Mouse (Mus musculus): ENCODE measurements around the gene Psmd9.
"Not testable (repeated sequence)": the region's sequence is repeated elsewhere in the genome, so short reads cannot be mapped to it uniquely, and the experiment has no call there.

Gene Psmd9

GRCm38 (mm10) chr5:123191427-123191826, 22.2 kb downstream of the Psmd9 start:
- peak in 1 of 2 experiments; percentile 31 for DNase-seq (ENCODE audit: low spot score in 2 of 2)

- DNase-seq (ENCODE audit: low spot score in 2 of 2) = peak in 1 of 2 experiments; percentile 26
Measured at GRCm38 (mm10) chr5:123192606-123193150, 23.5 kb downstream of the Psmd9 start.

GRCm38 (mm10) chr5:123193436-123193835, 24.2 kb downstream of the Psmd9 start:
- DNase-seq (ENCODE audit: low spot score in 2 of 2) = peak; percentile 63 to 79

GRCm38 (mm10) chr5:123194856-123195255, 25.6 kb downstream of the Psmd9 start:
- DNase-seq (ENCODE audit: low spot score in 2 of 2) = peak in 1 of 2 experiments; percentile 12

- peak in 1 of 2 experiments; percentile 15 for DNase-seq (ENCODE audit: low spot score in 2 of 2)
Measured at GRCm38 (mm10) chr5:123195500-123196000, 26.3 kb downstream of the Psmd9 start.

GRCm38 (mm10) chr5:123196746-123197145, 27.5 kb downstream of the Psmd9 start:
- DNase-seq (ENCODE audit: low spot score in 2 of 2) = peak in 1 of 2 experiments; percentile 5

- peak in 1 of 2 experiments; percentile 10 for DNase-seq (ENCODE audit: low spot score in 2 of 2)
Measured at GRCm38 (mm10) chr5:123198523-123198922, 29.3 kb downstream of the Psmd9 start.

GRCm38 (mm10) chr5:123200816-123201522, 31.8 kb downstream of the Psmd9 start:
- not testable (repeated sequence) for DNase-seq (ENCODE audit: low spot score in 2 of 2)

GRCm38 (mm10) chr5:123201523-123201892, 32.3 kb downstream of the Psmd9 start:
- DNase-seq (ENCODE audit: low spot score in 2 of 2) = peak in 1 of 2 experiments; percentile 13

- DNase-seq (ENCODE audit: low spot score in 2 of 2) = peak; percentile 16 to 39
Measured at GRCm38 (mm10) chr5:123201987-123202386, 32.8 kb downstream of the Psmd9 start.

- DNase-seq (ENCODE audit: low spot score in 2 of 2) = not testable (repeated sequence)
Measured at GRCm38 (mm10) chr5:123202771-123203170, 33.6 kb downstream of the Psmd9 start.

GRCm38 (mm10) chr5:123203591-123203990, 34.4 kb downstream of the Psmd9 start:
- not testable (repeated sequence) for DNase-seq (ENCODE audit: low spot score in 2 of 2)

- not testable (repeated sequence) for DNase-seq (ENCODE audit: low spot score in 2 of 2)
Measured at GRCm38 (mm10) chr5:123222346-123223050, 53.3 kb downstream of the Psmd9 start.

GRCm38 (mm10) chr5:123223051-123223410, 53.8 kb downstream of the Psmd9 start:
- DNase-seq (ENCODE audit: low spot score in 2 of 2) = peak in 1 of 2 experiments; percentile 39

- DNase-seq (ENCODE audit: low spot score in 2 of 2) = not testable (repeated sequence)
Measured at GRCm38 (mm10) chr5:123223861-123224260, 54.6 kb downstream of the Psmd9 start.

- DNase-seq (ENCODE audit: low spot score in 2 of 2) = no peak
Measured at GRCm38 (mm10) chr5:123226851-123227250, 57.6 kb downstream of the Psmd9 start.

- DNase-seq (ENCODE audit: low spot score in 2 of 2) = peak; percentile 96 to 98
Measured at GRCm38 (mm10) chr5:123227762-123228523, 58.7 kb downstream of the Psmd9 start.

GRCm38 (mm10) chr5:123228524-123228922, 59.3 kb downstream of the Psmd9 start:
- peak in 1 of 2 experiments; percentile 48 for DNase-seq (ENCODE audit: low spot score in 2 of 2)

- peak in 1 of 2 experiments; percentile 45 for DNase-seq (ENCODE audit: low spot score in 2 of 2)
Measured at GRCm38 (mm10) chr5:123229296-123229695, 60.1 kb downstream of the Psmd9 start.

GRCm38 (mm10) chr5:123232180-123232579, 63.0 kb downstream of the Psmd9 start:
- DNase-seq (ENCODE audit: low spot score in 2 of 2) = no peak

GRCm38 (mm10) chr5:123235731-123236130, 66.5 kb downstream of the Psmd9 start:
- DNase-seq (ENCODE audit: low spot score in 2 of 2) = peak in 1 of 2 experiments; percentile 80

- no peak for DNase-seq (ENCODE audit: low spot score in 2 of 2)
Measured at GRCm38 (mm10) chr5:123236426-123236825, 67.2 kb downstream of the Psmd9 start.
